Mouse (Mus musculus): ENCODE results near the gene Klhdc1.

DNA sequence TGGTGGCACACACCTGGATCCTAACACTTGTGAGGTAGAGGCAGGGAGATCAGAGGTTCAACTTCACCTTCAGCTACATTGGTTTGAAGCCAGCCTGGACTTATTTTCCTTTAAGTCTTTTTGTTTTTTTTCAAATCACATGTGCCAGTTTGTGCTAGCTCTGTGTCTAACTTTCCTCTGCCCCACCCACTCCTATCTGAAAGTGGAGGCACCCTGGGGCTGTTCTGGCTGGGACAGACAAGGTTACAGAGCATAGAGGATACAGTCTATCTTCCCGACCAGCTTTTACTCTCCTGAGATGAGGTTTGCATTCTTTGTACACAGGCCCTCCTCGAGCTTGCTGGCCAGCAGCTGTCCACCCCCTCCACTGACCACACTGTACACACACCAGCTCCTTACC, 52.8 kb downstream of the Klhdc1 start:
- TF ChIP-seq POLR2A (IDR thresholded peaks at IDR 0.05; ENCODE audit: control insufficient read depth, extremely low read depth, insufficient read depth, low read length, poor library complexity) (no peak), CTCF (IDR thresholded peaks at IDR 0.05; ENCODE audit: borderline replicate concordance, control insufficient read depth, extremely low read depth, insufficient read depth, low read length, poor library complexity) (no peak)

Data from thymus, adult 2 months (tissue).